Mouse (Mus musculus): ENCODE data around the gene Ndrg3. TPM values are rescaled to one million over a fixed set of nuclear protein-coding genes. Genes with fewer than 3 reads are reported as not detected.

Gene Ndrg3
- polyA plus RNA-seq, 1 experiment from 2014 or later, result 56.4 TPM

GRCm38 (mm10) chr2:156990727-156991431, 977 bp downstream of the Ndrg3 start:
- Histone ChIP-seq H3K27ac (peak overlapping the region; percentile 93), H3K36me3 (peaks cover 34% of the 10 kb centered on the region), H3K4me1 (peaks cover 49% of the 10 kb centered on the region)

GRCm38 (mm10) chr2:156987316-156987715, 4.5 kb downstream of the Ndrg3 start:
- peaks cover 64% of the 10 kb centered on the region for H3K4me1 ChIP-seq
- no peak overlapping the region for H3K9ac ChIP-seq
- H3K27ac ChIP-seq, result no peak overlapping the region
- no peak overlapping the region for H3K4me2 ChIP-seq
- ATAC-seq, result no peak
- 43% methylated on average over 3 of the region's 3 CpGs for WGBS (ENCODE audit: insufficient replicate concordance)
- peaks cover 12% of the 10 kb centered on the region for H3K36me3 ChIP-seq
- H3K9me3 ChIP-seq (replicated peaks), result no peaks in the 10 kb centered on the region
- no peak overlapping the region for H3K4me3 ChIP-seq
- no peaks in the 10 kb centered on the region for H3K27me3 ChIP-seq (replicated peaks)

More at GRCm38 (mm10) chr2:156990727-156991431, 977 bp downstream of the Ndrg3 start:
- H3K9me3 ChIP-seq (replicated peaks), result no peaks in the 10 kb centered on the region
- peak overlapping the region; percentile 96 for H3K9ac ChIP-seq
- peak overlapping the region; percentile 70 for H3K4me2 ChIP-seq
- 3% methylated on average over 16 of the region's 16 CpGs for WGBS (ENCODE audit: insufficient replicate concordance)
- peak; percentile 1; the same call in 1 of the 2 replicates for ATAC-seq
- no peaks in the 10 kb centered on the region for H3K27me3 ChIP-seq (replicated peaks)
- H3K4me3 ChIP-seq, result peak overlapping the region; percentile 89

- H3K9ac ChIP-seq, result peak overlapping the region; percentile 15; the same call in 1 of the 2 replicates
- 16% methylated on average over 2 of the region's 2 CpGs for WGBS (ENCODE audit: insufficient replicate concordance)
- H3K27me3 ChIP-seq (replicated peaks), result no peaks in the 10 kb centered on the region
- no peaks in the 10 kb centered on the region for H3K9me3 ChIP-seq (replicated peaks)
- H3K4me1 ChIP-seq, result peaks cover 43% of the 10 kb centered on the region
- peak overlapping the region; percentile 90 for H3K27ac ChIP-seq
- H3K4me2 ChIP-seq, result peak overlapping the region; percentile 58
- peak overlapping the region; percentile 14; the same call in 1 of the 2 replicates for H3K4me3 ChIP-seq
- peak; percentile 96 for ATAC-seq
- H3K36me3 ChIP-seq, result peaks cover 17% of the 10 kb centered on the region
These were observed 9.0 kb downstream of the Ndrg3 start for GRCm38 (mm10) chr2:156982864-156983263.

- WGBS (ENCODE audit: insufficient replicate concordance), result 62% methylated on average over 4 of the region's 4 CpGs
- ATAC-seq, result no peak
- Histone ChIP-seq H3K27me3 (replicated peaks) (no peaks in the 10 kb centered on the region), H3K9me3 (replicated peaks) (no peaks in the 10 kb centered on the region), H3K4me3 (no peak overlapping the region), H3K9ac (no peak overlapping the region), H3K27ac (no peak overlapping the region), H3K4me2 (no peak overlapping the region), H3K4me1 (peaks cover 34% of the 10 kb centered on the region), H3K36me3 (peaks cover 27% of the 10 kb centered on the region)
These were observed 10.6 kb downstream of the Ndrg3 start for GRCm38 (mm10) chr2:156981291-156981690.

- Histone ChIP-seq H3K9me3 (replicated peaks) (no peaks in the 10 kb centered on the region), H3K4me2 (no peak overlapping the region), H3K27ac (no peak overlapping the region), H3K9ac (no peak overlapping the region), H3K4me1 (peaks cover 40% of the 10 kb centered on the region), H3K4me3 (no peak overlapping the region), H3K36me3 (peaks cover 27% of the 10 kb centered on the region), H3K27me3 (replicated peaks) (no peaks in the 10 kb centered on the region)
- WGBS (ENCODE audit: insufficient replicate concordance), result 79% methylated on average over 2 of the region's 2 CpGs
- no peak for ATAC-seq
These were observed 11.8 kb downstream of the Ndrg3 start for GRCm38 (mm10) chr2:156980059-156980458.

GRCm38 (mm10) chr2:156976711-156977110, 15.1 kb downstream of the Ndrg3 start:
- H3K9ac ChIP-seq, result no peak overlapping the region
- no peak overlapping the region for H3K4me2 ChIP-seq
- H3K4me3 ChIP-seq, result no peak overlapping the region
- peaks cover 28% of the 10 kb centered on the region for H3K36me3 ChIP-seq
- no peak overlapping the region for H3K27ac ChIP-seq
- ATAC-seq, result no peak
- peaks cover 29% of the 10 kb centered on the region for H3K4me1 ChIP-seq
- no peaks in the 10 kb centered on the region for H3K9me3 ChIP-seq (replicated peaks)
- no peaks in the 10 kb centered on the region for H3K27me3 ChIP-seq (replicated peaks)

GRCm38 (mm10) chr2:156974967-156975366, 16.9 kb downstream of the Ndrg3 start:
- Histone ChIP-seq H3K4me3 (no peak overlapping the region), H3K36me3 (peaks cover 35% of the 10 kb centered on the region), H3K27ac (no peak overlapping the region), H3K9ac (no peak overlapping the region), H3K4me1 (peaks cover 31% of the 10 kb centered on the region), H3K4me2 (no peak overlapping the region), H3K9me3 (replicated peaks) (no peaks in the 10 kb centered on the region), H3K27me3 (replicated peaks) (no peaks in the 10 kb centered on the region)
- no peak for ATAC-seq
- 27% methylated on average over 2 of the region's 2 CpGs for WGBS (ENCODE audit: insufficient replicate concordance)

- peaks cover 43% of the 10 kb centered on the region for H3K36me3 ChIP-seq
- WGBS (ENCODE audit: insufficient replicate concordance), result 82% methylated on average over 5 of the region's 5 CpGs
- H3K27ac ChIP-seq, result no peak overlapping the region
- no peak overlapping the region for H3K4me3 ChIP-seq
- peaks cover 39% of the 10 kb centered on the region for H3K4me1 ChIP-seq
- H3K9ac ChIP-seq, result no peak overlapping the region; the same call in 1 of the 2 replicates
- H3K9me3 ChIP-seq (replicated peaks), result no peaks in the 10 kb centered on the region
- no peak overlapping the region for H3K4me2 ChIP-seq
- no peak for ATAC-seq
- no peaks in the 10 kb centered on the region for H3K27me3 ChIP-seq (replicated peaks)
These were observed 18.3 kb downstream of the Ndrg3 start for GRCm38 (mm10) chr2:156973316-156974100.

GRCm38 (mm10) chr2:156970253-156970652, 21.6 kb downstream of the Ndrg3 start:
- Histone ChIP-seq H3K9ac (no peak overlapping the region), H3K4me3 (no peak overlapping the region), H3K4me2 (no peak overlapping the region), H3K27ac (peak overlapping the region; percentile 18; the same call in 1 of the 2 replicates), H3K9me3 (replicated peaks) (no peaks in the 10 kb centered on the region), H3K4me1 (peaks cover 44% of the 10 kb centered on the region), H3K27me3 (replicated peaks) (no peaks in the 10 kb centered on the region), H3K36me3 (peaks cover 37% of the 10 kb centered on the region)
- WGBS (ENCODE audit: insufficient replicate concordance), result 60% methylated on average over 7 of the region's 7 CpGs
- ATAC-seq, result no peak

GRCm38 (mm10) chr2:156968501-156968900, 23.4 kb downstream of the Ndrg3 start:
- Histone ChIP-seq H3K36me3 (peaks cover 52% of the 10 kb centered on the region), H3K9ac (no peak overlapping the region), H3K4me2 (no peak overlapping the region), H3K4me3 (no peak overlapping the region), H3K27me3 (replicated peaks) (no peaks in the 10 kb centered on the region), H3K27ac (no peak overlapping the region), H3K9me3 (replicated peaks) (no peaks in the 10 kb centered on the region), H3K4me1 (peaks cover 40% of the 10 kb centered on the region)
- 80% methylated on average over 4 of the region's 4 CpGs for WGBS (ENCODE audit: insufficient replicate concordance)
- no peak for ATAC-seq

GRCm38 (mm10) chr2:156967388-156967787, 24.5 kb downstream of the Ndrg3 start:
- no peak overlapping the region for H3K4me2 ChIP-seq
- H3K4me1 ChIP-seq, result peaks cover 40% of the 10 kb centered on the region
- 68% methylated on average over 6 of the region's 6 CpGs for WGBS (ENCODE audit: insufficient replicate concordance)
- H3K27ac ChIP-seq, result no peak overlapping the region
- H3K9ac ChIP-seq, result no peak overlapping the region
- no peak overlapping the region for H3K4me3 ChIP-seq
- no peaks in the 10 kb centered on the region for H3K9me3 ChIP-seq (replicated peaks)
- ATAC-seq, result no peak
- no peaks in the 10 kb centered on the region for H3K27me3 ChIP-seq (replicated peaks)
- H3K36me3 ChIP-seq, result peaks cover 47% of the 10 kb centered on the region

- 85% methylated on average over 7 of the region's 7 CpGs for WGBS (ENCODE audit: insufficient replicate concordance)
- H3K4me3 ChIP-seq, result no peak overlapping the region
- H3K27ac ChIP-seq, result peak overlapping the region; percentile 40
- H3K9me3 ChIP-seq (replicated peaks), result no peaks in the 10 kb centered on the region
- peaks cover 34% of the 10 kb centered on the region for H3K36me3 ChIP-seq
- no peak for ATAC-seq
- no peaks in the 10 kb centered on the region for H3K27me3 ChIP-seq (replicated peaks)
- no peak overlapping the region for H3K4me2 ChIP-seq
- no peak overlapping the region for H3K9ac ChIP-seq
- H3K4me1 ChIP-seq, result peaks cover 52% of the 10 kb centered on the region
These were observed 28.0 kb downstream of the Ndrg3 start for GRCm38 (mm10) chr2:156963891-156964290.

Data from liver, embryonic 12.5 days (tissue).